Mouse (Mus musculus): Measurements from ENCODE around the gene Ambra1. TPM values are rescaled to one million over a fixed set of nuclear protein-coding genes. Genes with fewer than 3 reads are reported as not detected.

Ambra1 gene
- total RNA-seq, 2 experiments from 2014 or later = 15.8 to 16.5 TPM

GRCm38 (mm10) chr2:91854575-91854974 lies 124.6 kb downstream of the Ambra1 start:
- ATAC-seq (replicated peaks; ENCODE audit: low FRiP score, poor library complexity, severe bottlenecking) = no peak

GRCm38 (mm10) chr2:91856958-91857357 lies 127.0 kb downstream of the Ambra1 start:
- no peak for ATAC-seq (replicated peaks; ENCODE audit: low FRiP score, poor library complexity, severe bottlenecking)

GRCm38 (mm10) chr2:91859423-91859822 lies 129.5 kb downstream of the Ambra1 start:
- ATAC-seq (replicated peaks; ENCODE audit: low FRiP score, poor library complexity, severe bottlenecking) = no peak

- no peak for ATAC-seq (replicated peaks; ENCODE audit: low FRiP score, poor library complexity, severe bottlenecking)
Observed at GRCm38 (mm10) chr2:91870754-91871153, 140.8 kb downstream of the Ambra1 start.

- ATAC-seq (replicated peaks; ENCODE audit: low FRiP score, poor library complexity, severe bottlenecking) = no peak
Observed at GRCm38 (mm10) chr2:91871225-91871624, 141.3 kb downstream of the Ambra1 start.

GRCm38 (mm10) chr2:91872658-91873057 lies 142.7 kb downstream of the Ambra1 start:
- ATAC-seq (replicated peaks; ENCODE audit: low FRiP score, poor library complexity, severe bottlenecking) = no peak

GRCm38 (mm10) chr2:91876000-91876805 lies 146.3 kb downstream of the Ambra1 start:
- ATAC-seq (replicated peaks; ENCODE audit: low FRiP score, poor library complexity, severe bottlenecking) = no peak

- ATAC-seq (replicated peaks; ENCODE audit: low FRiP score, poor library complexity, severe bottlenecking) = no peak
Observed at GRCm38 (mm10) chr2:91876806-91877140, 146.8 kb downstream of the Ambra1 start.

- no peak for ATAC-seq (replicated peaks; ENCODE audit: low FRiP score, poor library complexity, severe bottlenecking)
Observed at GRCm38 (mm10) chr2:91878387-91879180, 148.7 kb downstream of the Ambra1 start.

GRCm38 (mm10) chr2:91883961-91884360 lies 154.0 kb downstream of the Ambra1 start:
- no peak for ATAC-seq (replicated peaks; ENCODE audit: low FRiP score, poor library complexity, severe bottlenecking)

- no peak for ATAC-seq (replicated peaks; ENCODE audit: low FRiP score, poor library complexity, severe bottlenecking)
Observed at GRCm38 (mm10) chr2:91884616-91885015, 154.7 kb downstream of the Ambra1 start.

- ATAC-seq (replicated peaks; ENCODE audit: low FRiP score, poor library complexity, severe bottlenecking) = no peak
Observed at GRCm38 (mm10) chr2:91894716-91895115, 164.8 kb downstream of the Ambra1 start.

GRCm38 (mm10) chr2:91895401-91895800 lies 165.5 kb downstream of the Ambra1 start:
- ATAC-seq (replicated peaks; ENCODE audit: low FRiP score, poor library complexity, severe bottlenecking) = no peak

- ATAC-seq (replicated peaks; ENCODE audit: low FRiP score, poor library complexity, severe bottlenecking) = 0 out of 2 replicates have a peak, but pooled peaks have one; percentile 19
Observed at GRCm38 (mm10) chr2:91897968-91898367, 168.0 kb downstream of the Ambra1 start.

- no peak for ATAC-seq (replicated peaks; ENCODE audit: low FRiP score, poor library complexity, severe bottlenecking)
Observed at GRCm38 (mm10) chr2:91899141-91899540, 169.2 kb downstream of the Ambra1 start.

GRCm38 (mm10) chr2:91900431-91900830 lies 170.5 kb downstream of the Ambra1 start:
- no peak for ATAC-seq (replicated peaks; ENCODE audit: low FRiP score, poor library complexity, severe bottlenecking)

GRCm38 (mm10) chr2:91902336-91902735 lies 172.4 kb downstream of the Ambra1 start:
- no peak for ATAC-seq (replicated peaks; ENCODE audit: low FRiP score, poor library complexity, severe bottlenecking)

GRCm38 (mm10) chr2:91903171-91903925 lies 173.4 kb downstream of the Ambra1 start:
- no peak for ATAC-seq (replicated peaks; ENCODE audit: low FRiP score, poor library complexity, severe bottlenecking)

- no peak for ATAC-seq (replicated peaks; ENCODE audit: low FRiP score, poor library complexity, severe bottlenecking)
Observed at GRCm38 (mm10) chr2:91904618-91905307, 174.8 kb downstream of the Ambra1 start.

- ATAC-seq (replicated peaks; ENCODE audit: low FRiP score, poor library complexity, severe bottlenecking) = no peak
Observed at GRCm38 (mm10) chr2:91906141-91906540, 176.2 kb downstream of the Ambra1 start.

Data from erythroblast, adult 5-6 weeks (primary cell).